Mouse (Mus musculus) hindbrain, embryonic 15.5 days (tissue): Measurements from ENCODE around the gene Vmn2r57. TPM values are rescaled to one million over a fixed set of nuclear protein-coding genes. Genes with fewer than 3 reads are reported as not detected.
A peak's percentile ranks its signal among the peaks of the same experiment; 100 is the strongest.
"Not testable (repeated sequence)": the region's sequence is repeated elsewhere in the genome, so short reads cannot be mapped to it uniquely, and the experiment has no call there.

Experiments
- ATAC-seq: fragments of 200-750 bp; cut with Nextera tagmentation; 2 replicates; pipeline ENCODE4 v1.8.0; 2017; ENCODE audit warnings: low read depth, moderate number of reproducible peaks, moderate TSS enrichment; ENCODE audit not compliant: low FRiP score
- H3K27ac ChIP-seq: fragments of 300-500 bp; sonication (generic); replicated peaks from 2 replicates; pipeline ENCODE4 v1.5.1; 2015; ENCODE audit warnings: mild to moderate bottlenecking, inconsistent platforms
- H3K27me3 ChIP-seq: fragments of 300-500 bp; sonication (generic); 2 replicates; pipeline ENCODE4 v1.6.1; 2015; ENCODE audit warnings: control low read depth, inconsistent platforms
- H3K36me3 ChIP-seq: fragments of 300-500 bp; sonication (generic); 2 replicates; pipeline ENCODE4 v1.6.1; 2015; ENCODE audit warnings: control low read depth, inconsistent platforms
- H3K4me1 ChIP-seq: fragments of 300-500 bp; sonication (generic); replicated peaks from 2 replicates; pipeline ENCODE4 v1.6.1; 2015; ENCODE audit warnings: control low read depth, inconsistent platforms
- H3K4me2 ChIP-seq: fragments of 300-500 bp; sonication (generic); 2 replicates; pipeline ENCODE4 v1.6.1; 2015; ENCODE audit warnings: moderate library complexity, mild to moderate bottlenecking, inconsistent platforms
- H3K4me3 ChIP-seq: fragments of 300-500 bp; sonication (generic); 2 replicates; pipeline ENCODE4 v1.5.1; 2015; ENCODE audit warnings: mild to moderate bottlenecking, inconsistent platforms
- H3K9ac ChIP-seq: fragments of 300-500 bp; sonication (generic); 2 replicates; pipeline ENCODE4 v1.6.1; 2015; ENCODE audit warnings: inconsistent platforms
- H3K9me3 ChIP-seq: fragments of 300-500 bp; sonication (generic); 2 replicates; pipeline ENCODE4 v1.6.1; 2016; ENCODE audit warnings: control low read depth, inconsistent platforms
- WGBS: fragments of 180-500 bp; shearing (Covaris S2); methylation state at CpG from one replicate; pipeline ENCODE4 v1.1.7; 2015; 5-methylcytosine and 5-hydroxymethylcytosine counted together
- polyA plus RNA-seq: library from polyadenylated mRNA; unstranded; fragments of >200 nt; fragmentation: Nextera tagmentation; extraction: Ambion mirVana; gene quantifications from 2 replicates; pipeline ENCODE4 v1.2.1, GENCODE M21; 2015

Gene Vmn2r57
- 0.52 and 0.62 TPM in 2 replicates for polyA plus RNA-seq

GRCm38 (mm10) chr7:41448596-41448995 lies at the start of gene Vmn2r57:
Gene Vmn2r57 (minus strand): TSS chr7:41448696.
- WGBS: 65% methylated on average over 1 of the region's 1 CpGs
- not testable (repeated sequence) for H3K4me2 ChIP-seq, H3K9me3 ChIP-seq, H3K4me1 ChIP-seq, H3K4me3 ChIP-seq, H3K36me3 ChIP-seq, H3K27me3 ChIP-seq, H3K27ac ChIP-seq, H3K9ac ChIP-seq, ATAC-seq

- Histone ChIP-seq H3K27me3 (no peaks in the 10 kb centered on the region), H3K9ac (no peak overlapping the region), H3K36me3 (peaks cover 5% of the 10 kb centered on the region; the same call in 1 of the 2 replicates), H3K4me2 (no peak overlapping the region), H3K9me3 (0 out of 2 replicates have a peak, but pooled peaks cover 4% of the 10 kb centered on the region), H3K27ac (no peak overlapping the region), H3K4me3 (no peak overlapping the region), H3K4me1 (peaks cover 5% of the 10 kb centered on the region; the same call in 1 of the 2 replicates)
- WGBS: 100% methylated on average over 2 of the region's 2 CpGs
- no peak for ATAC-seq
Measured at GRCm38 (mm10) chr7:41497871-41498270, 49.4 kb upstream of the Vmn2r57 start.

- Histone ChIP-seq H3K36me3 (no peaks in the 10 kb centered on the region), H3K4me3 (no peak overlapping the region)
- 6% methylated on average over 10 of the region's 10 CpGs for WGBS
Measured at GRCm38 (mm10) chr7:41451864-41452263, 3.4 kb upstream of the Vmn2r57 start.

GRCm38 (mm10) chr7:41394130-41394529 lies 54.4 kb downstream of the Vmn2r57 start:
- Histone ChIP-seq H3K27me3 (no peaks in the 10 kb centered on the region), H3K36me3 (no peaks in the 10 kb centered on the region), H3K4me3 (peak overlapping the region; percentile 25; the same call in 1 of the 2 replicates), H3K4me1 (peaks cover 6% of the 10 kb centered on the region; the same call in 1 of the 2 replicates), H3K9me3 (no peaks in the 10 kb centered on the region), H3K9ac (no peak overlapping the region), H3K4me2 (peak overlapping the region; percentile 48), H3K27ac (no peak overlapping the region)
- no peak for ATAC-seq
- WGBS: 68% methylated on average over 4 of the region's 4 CpGs

More at GRCm38 (mm10) chr7:41451864-41452263, 3.4 kb upstream of the Vmn2r57 start:
- no peak overlapping the region for H3K27ac ChIP-seq
- H3K4me2 ChIP-seq: peak overlapping the region; percentile 40
- no peaks in the 10 kb centered on the region for H3K9me3 ChIP-seq
- H3K27me3 ChIP-seq: no peaks in the 10 kb centered on the region
- ATAC-seq: no peak
- no peaks in the 10 kb centered on the region for H3K4me1 ChIP-seq
- H3K9ac ChIP-seq: 0 out of 2 replicates have a peak overlapping the region, but pooled peaks have one; percentile 13

- Histone ChIP-seq H3K4me2 (peak within 1 kb of the TSS; percentile 68), H3K9me3 (no peaks in the 10 kb centered on the region), H3K9ac (peak within 1 kb of the TSS; percentile 59), H3K36me3 (no peaks in the 10 kb centered on the region), H3K27ac (peak within 1 kb of the TSS; percentile 93), H3K4me1 (peaks cover 6% of the 10 kb centered on the region; the same call in 1 of the 2 replicates), H3K4me3 (peak within 1 kb of the TSS; percentile 62), H3K27me3 (no peaks in the 10 kb centered on the region)
- peak; percentile 99 for ATAC-seq
- under 1% methylated on average over 25 of the region's 25 CpGs for WGBS
Measured at GRCm38 (mm10) chr7:41393048-41393971, 55.2 kb downstream of the Vmn2r57 start, which contains the start of gene AI987944. Gene AI987944 (minus strand): TSS chr7:41393379.

Other genes with a start within 250 kb of the Vmn2r57 start
- 9.6 and 9.9 TPM in 2 replicates for gene AI987944, start 55.3 kb downstream of the Vmn2r57 start, polyA plus RNA-seq
- 0.10 and 0.26 TPM in 2 replicates for gene Gm20449, start 50.7 kb upstream of the Vmn2r57 start, polyA plus RNA-seq
- gene AW146154, start 51.2 kb upstream of the Vmn2r57 start, polyA plus RNA-seq: 4.7 and 5.0 TPM in 2 replicates
- 0.19 TPM in 1 of 2 replicates, not detected in the other for gene Gm6871, start 125.0 kb upstream of the Vmn2r57 start, polyA plus RNA-seq
- 13.5 and 14.3 TPM in 2 replicates for gene 2610021A01Rik, start 150.5 kb upstream of the Vmn2r57 start, polyA plus RNA-seq
- 20.8 and 22.0 TPM in 2 replicates for gene Zfp788, start 184.5 kb upstream of the Vmn2r57 start, polyA plus RNA-seq